Mouse (Mus musculus): ENCODE data around the gene Myo1f. TPM values are rescaled to one million over a fixed set of nuclear protein-coding genes. Genes with fewer than 3 reads are reported as not detected.

Myo1f gene
- polyA plus RNA-seq, 1 experiment: 24.4 TPM

DNA sequence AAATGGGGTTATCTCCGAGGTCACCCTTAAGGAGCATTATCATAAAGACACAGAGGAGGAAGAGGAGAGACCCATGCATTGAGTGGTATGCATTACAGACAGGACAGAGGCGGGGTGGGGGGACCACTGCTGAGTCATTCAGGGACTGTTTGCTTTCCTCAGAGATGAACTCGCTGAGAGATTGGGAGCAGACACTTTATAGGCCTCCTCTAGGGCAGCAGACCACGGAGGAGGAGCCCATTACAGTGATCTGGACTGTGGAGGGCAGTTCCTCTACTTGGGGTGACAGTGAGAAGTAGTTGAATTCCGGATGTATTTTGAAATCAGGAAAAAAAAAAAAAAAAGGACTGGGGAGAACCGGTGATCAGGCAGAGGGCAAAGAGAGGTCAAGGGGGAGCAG lies 84.2 kb downstream of the Myo1f start:
- H3K36me3 ChIP-seq (ENCODE audit: control insufficient read depth, insufficient read depth, low read length): peaks cover 6% of the 10 kb centered on the region; the same call in 1 of the 2 replicates
- no peak overlapping the region for H3K4me3 ChIP-seq (ENCODE audit: extremely low read depth, insufficient read depth, insufficient read length)
- 48% methylated on average over 6 of the region's 6 CpGs for WGBS
- H3K4me1 ChIP-seq (ENCODE audit: control insufficient read depth, insufficient read depth, insufficient read length): no peaks in the 10 kb centered on the region
- H3K27me3 ChIP-seq (ENCODE audit: control insufficient read depth, insufficient read depth, low read length): no peaks in the 10 kb centered on the region
- no peak for DNase-seq (ENCODE audit: low read depth in 1 of 2, low spot score in 2 of 2)
- TF ChIP-seq POLR2A (IDR thresholded peaks at IDR 0.05; ENCODE audit: low read depth, low read length) (no peak), CTCF (IDR thresholded peaks at IDR 0.05; ENCODE audit: extremely low read depth, insufficient read depth, insufficient read length, insufficient replicate concordance) (no peak)
- 0 out of 2 replicates have a peak overlapping the region, but pooled peaks have one; percentile 28 for H3K27ac ChIP-seq (ENCODE audit: insufficient read depth, low read length)

GRCm38 (mm10) chr17:33644068-33644467 lies 88.6 kb downstream of the Myo1f start:
- no peaks in the 10 kb centered on the region for H3K4me1 ChIP-seq (ENCODE audit: control insufficient read depth, insufficient read depth, insufficient read length)
- H3K27ac ChIP-seq (ENCODE audit: insufficient read depth, low read length): no peak overlapping the region
- H3K36me3 ChIP-seq (ENCODE audit: control insufficient read depth, insufficient read depth, low read length): peaks cover 33% of the 10 kb centered on the region
- no peak for DNase-seq (ENCODE audit: low read depth in 1 of 2, low spot score in 2 of 2)
- WGBS: 84% methylated on average over 4 of the region's 4 CpGs
- H3K27me3 ChIP-seq (ENCODE audit: control insufficient read depth, insufficient read depth, low read length): no peaks in the 10 kb centered on the region
- no peak overlapping the region for H3K4me3 ChIP-seq (ENCODE audit: extremely low read depth, insufficient read depth, insufficient read length)
- TF ChIP-seq POLR2A (IDR thresholded peaks at IDR 0.05; ENCODE audit: low read depth, low read length): no peak
- no peak for TF ChIP-seq CTCF (IDR thresholded peaks at IDR 0.05; ENCODE audit: extremely low read depth, insufficient read depth, insufficient read length, insufficient replicate concordance)

GRCm38 (mm10) chr17:33645073-33645472 lies 89.6 kb downstream of the Myo1f start:
- no peak overlapping the region for H3K27ac ChIP-seq (ENCODE audit: insufficient read depth, low read length)
- DNase-seq (ENCODE audit: low read depth in 1 of 2, low spot score in 2 of 2): no peak
- 95% methylated on average over 8 of the region's 8 CpGs for WGBS
- H3K4me1 ChIP-seq (ENCODE audit: control insufficient read depth, insufficient read depth, insufficient read length): no peaks in the 10 kb centered on the region
- peaks cover 43% of the 10 kb centered on the region for H3K36me3 ChIP-seq (ENCODE audit: control insufficient read depth, insufficient read depth, low read length)
- H3K4me3 ChIP-seq (ENCODE audit: extremely low read depth, insufficient read depth, insufficient read length): no peak overlapping the region
- TF ChIP-seq POLR2A (IDR thresholded peaks at IDR 0.05; ENCODE audit: low read depth, low read length) (no peak), CTCF (IDR thresholded peaks at IDR 0.05; ENCODE audit: extremely low read depth, insufficient read depth, insufficient read length, insufficient replicate concordance) (no peak)
- H3K27me3 ChIP-seq (ENCODE audit: control insufficient read depth, insufficient read depth, low read length): no peaks in the 10 kb centered on the region

DNA sequence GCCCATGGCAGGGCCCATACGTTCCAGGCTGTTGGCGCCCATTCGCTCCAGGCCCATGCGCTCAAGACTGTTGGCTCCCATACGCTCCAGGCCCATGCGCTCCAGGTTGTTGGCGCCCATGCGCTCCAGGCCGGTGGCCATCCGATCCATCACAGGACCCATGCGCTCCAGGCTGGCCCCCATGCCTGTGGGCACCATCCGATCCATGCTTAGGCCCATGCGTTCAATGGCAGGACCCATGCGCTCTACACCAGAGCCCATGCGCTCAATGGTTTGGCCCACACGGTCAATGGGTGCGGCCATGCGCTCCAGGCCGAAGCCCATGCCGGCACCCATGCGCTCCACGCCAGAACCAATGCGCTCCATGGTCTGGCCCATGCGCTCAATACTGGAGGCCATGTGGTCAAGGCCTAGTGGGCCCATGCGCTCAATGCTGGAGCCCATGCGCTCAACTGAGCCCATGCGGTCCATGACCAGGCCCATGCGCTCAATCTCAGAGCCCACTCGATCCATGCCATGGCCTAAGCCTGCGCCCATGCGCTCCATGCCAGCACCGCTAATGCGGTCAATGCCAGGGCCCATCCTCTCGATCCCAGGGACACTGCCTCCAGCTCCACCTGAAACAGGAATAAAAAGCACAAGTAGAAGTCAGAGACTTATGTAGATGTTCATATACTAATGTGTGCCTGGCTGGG lies 94.4 kb downstream of the Myo1f start:
- WGBS: 98% methylated on average over 34 of the region's 34 CpGs
- H3K36me3 ChIP-seq (ENCODE audit: control insufficient read depth, insufficient read depth, low read length): peaks cover 58% of the 10 kb centered on the region

More for the DNA sequence above, 94.4 kb downstream of the Myo1f start:
- no peak overlapping the region for H3K27ac ChIP-seq (ENCODE audit: insufficient read depth, low read length)
- no peak for DNase-seq (ENCODE audit: low read depth in 1 of 2, low spot score in 2 of 2)
- no peaks in the 10 kb centered on the region for H3K27me3 ChIP-seq (ENCODE audit: control insufficient read depth, insufficient read depth, low read length)
- TF ChIP-seq POLR2A (IDR thresholded peaks at IDR 0.05; ENCODE audit: low read depth, low read length): no peak
- TF ChIP-seq CTCF (IDR thresholded peaks at IDR 0.05; ENCODE audit: extremely low read depth, insufficient read depth, insufficient read length, insufficient replicate concordance): no peak
- H3K4me1 ChIP-seq (ENCODE audit: control insufficient read depth, insufficient read depth, insufficient read length): no peaks in the 10 kb centered on the region
- H3K4me3 ChIP-seq (ENCODE audit: extremely low read depth, insufficient read depth, insufficient read length): no peak overlapping the region

Other genes with a start within 250 kb of the Myo1f start
- gene Zfp81, start 196.8 kb upstream of the Myo1f start, polyA plus RNA-seq (2012; rRNA removed): 0.58 and 0.78 TPM in 2 replicates
- 0.92 and 1.1 TPM in 2 replicates for gene Zfp101, start 161.1 kb upstream of the Myo1f start, polyA plus RNA-seq (2012; rRNA removed)
- 0.06 and 0.09 TPM in 2 replicates for gene Actl9, start 122.8 kb upstream of the Myo1f start, polyA plus RNA-seq (2012; rRNA removed)
- gene Adamts10, start 31.5 kb upstream of the Myo1f start, polyA plus RNA-seq (2012; rRNA removed): 97.2 and 110 TPM in 2 replicates
- gene Zfp414, start 73.4 kb downstream of the Myo1f start, polyA plus RNA-seq (2012; rRNA removed): 69.8 and 83.5 TPM in 2 replicates
- gene Pram1, start 82.3 kb downstream of the Myo1f start, polyA plus RNA-seq (2012; rRNA removed): 3.1 and 4.5 TPM in 2 replicates
- gene Hnrnpm, start 131.2 kb downstream of the Myo1f start, polyA plus RNA-seq (2012; rRNA removed): 87.3 and 103 TPM in 2 replicates
- gene March2, start 163.0 kb downstream of the Myo1f start, polyA plus RNA-seq (2012; rRNA removed): 194 and 290 TPM in 2 replicates
- 225 and 270 TPM in 2 replicates for gene Rab11b, start 204.8 kb downstream of the Myo1f start, polyA plus RNA-seq (2012; rRNA removed)
- 15.6 and 21.5 TPM in 2 replicates for gene Angptl4, start 226.1 kb downstream of the Myo1f start, polyA plus RNA-seq (2012; rRNA removed)